Mouse (Mus musculus) liver, embryonic 11.5 days (tissue): Measurements from ENCODE around the gene Lsm10. TPM values are rescaled to one million over a fixed set of nuclear protein-coding genes. Genes with fewer than 3 reads are reported as not detected.
A peak's percentile ranks its signal among the peaks of the same experiment; 100 is the strongest.

Experiments
- ATAC-seq: fragments of 200-750 bp; cut with Nextera tagmentation; replicated peaks from 2 replicates; pipeline ENCODE4 v1.8.0; 2017; ENCODE audit warnings: moderate number of reproducible peaks, mild to moderate bottlenecking, moderate TSS enrichment, moderate library complexity; ENCODE audit not compliant: low FRiP score
- DNase-seq: peaks from one replicate; pipeline ENCODE4 v3.0.0-alpha.2; 2017; ENCODE audit warnings: low spot score
- H3K27ac ChIP-seq: fragments of 300-500 bp; sonication (generic); 2 replicates; pipeline ENCODE4 v1.5.1; 2014; ENCODE audit warnings: mild to moderate bottlenecking, low read depth, low read length, control low read depth
- H3K27me3 ChIP-seq: fragments of 300-500 bp; sonication (generic); replicated peaks from 2 replicates; pipeline ENCODE4 v1.6.1; 2014; ENCODE audit warnings: low read length, mixed read lengths; ENCODE audit not compliant: control insufficient read depth, insufficient read depth
- H3K36me3 ChIP-seq: fragments of 300-500 bp; sonication (generic); 2 replicates; pipeline ENCODE4 v1.6.1; 2014; ENCODE audit warnings: mild to moderate bottlenecking, low read length, moderate library complexity, mixed read lengths; ENCODE audit not compliant: control insufficient read depth, insufficient read depth
- H3K4me1 ChIP-seq: fragments of 300-500 bp; sonication (generic); replicated peaks from 2 replicates; pipeline ENCODE4 v1.6.1; 2014; ENCODE audit warnings: low read length, mixed read lengths; ENCODE audit not compliant: control insufficient read depth, insufficient read depth
- H3K4me2 ChIP-seq: fragments of 300-500 bp; sonication (generic); 2 replicates; pipeline ENCODE4 v1.6.1; 2014; ENCODE audit warnings: mild to moderate bottlenecking, control low read depth, moderate library complexity
- H3K4me3 ChIP-seq: fragments of 300-500 bp; sonication (generic); 2 replicates; pipeline ENCODE4 v1.5.1; 2014; ENCODE audit warnings: low read depth, low read length, control low read depth
- H3K9ac ChIP-seq: fragments of 300-500 bp; sonication (generic); 2 replicates; pipeline ENCODE4 v1.6.1; 2014; ENCODE audit warnings: low read depth, low read length, control low read depth
- H3K9me3 ChIP-seq: fragments of 300-500 bp; sonication (generic); 2 replicates; pipeline ENCODE4 v1.6.1; 2016; ENCODE audit warnings: low read length, inconsistent platforms, mixed read lengths; ENCODE audit not compliant: control insufficient read depth
- WGBS: fragments of 180-500 bp; shearing (Covaris S2); extraction: QIAGEN DNeasy Blood & Tissue Kit; methylation state at CpG from one replicate; pipeline ENCODE4 v1.1.7; 2014; 5-methylcytosine and 5-hydroxymethylcytosine counted together
- polyA plus RNA-seq: library from polyadenylated mRNA; unstranded; fragments of >200 nt; fragmentation: Nextera tagmentation; extraction: Ambion mirVana; gene quantifications from 2 replicates; pipeline ENCODE4 v1.2.1, GENCODE M21; 2014

Gene Lsm10
- polyA plus RNA-seq, 1 experiment from 2014 or later: 53.3 TPM

DNA sequence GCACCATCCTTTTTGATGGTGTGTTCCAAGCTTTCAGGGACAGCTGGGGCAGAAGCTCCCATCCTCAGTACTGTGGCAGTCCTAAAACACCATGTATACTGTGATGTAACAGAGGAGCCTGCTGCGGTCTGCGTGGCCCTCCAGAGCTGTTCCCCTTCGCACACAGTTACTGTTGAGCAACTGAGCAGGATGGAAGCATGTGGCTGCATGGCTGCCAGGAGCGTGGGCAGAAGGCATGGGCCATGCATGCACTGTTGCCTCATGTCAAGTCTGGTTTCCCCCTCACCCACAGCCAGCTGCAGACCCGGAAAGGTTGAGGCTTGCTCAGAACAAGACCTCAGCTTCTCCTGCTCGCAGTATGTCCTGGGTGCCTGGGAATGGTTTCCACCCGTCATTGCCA is 31.2 kb upstream of the Lsm10 start:
- Histone ChIP-seq H3K9ac (no peak overlapping the region), H3K4me3 (no peak overlapping the region), H3K9me3 (no peaks in the 10 kb centered on the region), H3K36me3 (no peaks in the 10 kb centered on the region), H3K4me2 (no peak overlapping the region), H3K27me3 (no peaks in the 10 kb centered on the region), H3K27ac (no peak overlapping the region), H3K4me1 (no peaks in the 10 kb centered on the region)
- no peak for ATAC-seq
- 80% methylated on average over 7 of the region's 7 CpGs for WGBS
- no peak for DNase-seq

DNA sequence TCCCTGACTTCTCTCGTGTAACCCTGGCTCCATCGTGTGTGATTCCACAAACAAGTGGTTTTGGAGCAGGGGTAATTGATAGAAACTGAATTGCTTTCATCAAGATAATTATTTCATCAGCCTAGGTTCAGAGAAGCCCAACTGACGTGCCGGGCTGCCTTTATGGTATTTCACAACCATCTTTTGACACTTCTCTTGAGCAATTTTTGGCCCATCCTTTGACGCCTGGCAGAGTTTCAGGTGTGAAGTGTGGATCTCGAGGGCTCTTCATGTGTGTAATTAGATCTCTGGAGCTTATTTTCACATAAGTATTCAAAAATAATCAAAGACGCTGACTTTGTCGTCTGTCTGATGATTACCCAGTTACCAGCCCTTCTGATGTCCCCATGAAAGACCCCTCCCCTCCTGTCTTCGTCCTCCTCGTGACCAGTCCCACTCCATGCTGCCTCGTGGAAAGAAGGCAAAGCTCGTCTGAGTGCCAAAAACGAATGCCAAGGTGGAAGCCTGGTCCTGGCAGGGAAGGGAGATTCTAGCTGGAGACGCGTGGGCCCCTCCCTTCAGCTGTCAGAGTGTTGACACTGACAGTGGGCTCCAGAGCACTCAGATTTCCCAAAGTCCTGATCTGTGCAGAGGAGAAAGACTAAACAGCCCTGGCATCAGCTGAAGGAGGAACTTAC is 28.9 kb upstream of the Lsm10 start:
- no peak overlapping the region for H3K27ac ChIP-seq
- no peak overlapping the region for H3K4me3 ChIP-seq
- no peak for DNase-seq
- WGBS: 76% methylated on average over 15 of the region's 15 CpGs
- H3K4me1 ChIP-seq: no peaks in the 10 kb centered on the region
- H3K27me3 ChIP-seq: no peaks in the 10 kb centered on the region
- H3K9ac ChIP-seq: no peak overlapping the region
- H3K4me2 ChIP-seq: no peak overlapping the region
- H3K9me3 ChIP-seq: no peaks in the 10 kb centered on the region
- H3K36me3 ChIP-seq: no peaks in the 10 kb centered on the region
- no peak for ATAC-seq

DNA sequence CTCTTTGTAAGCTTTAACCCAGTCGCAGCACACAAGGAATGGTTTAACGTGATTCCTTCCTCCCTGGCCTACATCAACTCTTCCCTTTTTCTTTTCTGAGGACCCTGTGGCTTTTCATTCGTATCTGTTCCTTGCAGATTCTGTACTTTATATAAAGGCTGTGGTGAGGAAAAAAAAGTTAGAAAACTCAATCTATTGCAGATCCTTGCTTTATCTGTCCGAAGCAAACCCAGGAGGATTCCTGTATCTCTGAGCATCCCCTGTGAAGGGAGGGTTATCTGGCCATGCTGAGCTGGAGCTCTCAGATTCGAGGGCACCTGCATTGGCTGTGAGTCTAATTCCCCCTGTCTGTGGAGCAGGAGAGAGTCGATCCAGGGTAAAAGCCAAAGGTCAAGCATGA is 27.6 kb upstream of the Lsm10 start:
- Histone ChIP-seq H3K4me3 (no peak overlapping the region), H3K4me1 (no peaks in the 10 kb centered on the region), H3K9ac (no peak overlapping the region), H3K4me2 (no peak overlapping the region), H3K9me3 (no peaks in the 10 kb centered on the region), H3K27ac (no peak overlapping the region), H3K27me3 (no peaks in the 10 kb centered on the region), H3K36me3 (no peaks in the 10 kb centered on the region)
- DNase-seq (no peak), ATAC-seq (no peak)
- WGBS: 69% methylated on average over 6 of the region's 6 CpGs

DNA sequence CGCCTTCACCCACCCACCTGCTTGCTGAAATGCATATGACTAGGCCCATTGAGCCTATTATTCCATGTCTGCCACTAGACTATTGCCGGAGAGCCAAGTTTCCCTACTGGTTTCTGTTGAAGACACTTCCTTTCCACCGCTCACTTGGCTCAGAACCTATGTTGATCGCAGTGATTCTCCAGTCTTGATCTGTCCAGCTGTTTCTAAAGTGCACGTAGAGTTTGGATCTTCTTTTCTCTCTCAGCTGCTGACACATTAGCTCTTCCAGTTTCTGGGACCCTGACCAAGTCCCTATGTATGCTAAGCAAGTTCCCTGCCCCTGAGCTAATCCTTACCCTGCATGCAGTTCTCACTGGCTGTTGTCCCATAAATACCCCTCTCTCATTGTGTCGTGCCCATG is 18.6 kb upstream of the Lsm10 start:
- ATAC-seq (no peak), DNase-seq (no peak)
- Histone ChIP-seq H3K4me1 (no peaks in the 10 kb centered on the region), H3K9me3 (0 out of 2 replicates have a peak, but pooled peaks cover 2% of the 10 kb centered on the region), H3K27me3 (no peaks in the 10 kb centered on the region), H3K4me3 (no peak overlapping the region), H3K9ac (no peak overlapping the region), H3K27ac (no peak overlapping the region), H3K36me3 (no peaks in the 10 kb centered on the region), H3K4me2 (no peak overlapping the region)
- 76% methylated on average over 6 of the region's 6 CpGs for WGBS

DNA sequence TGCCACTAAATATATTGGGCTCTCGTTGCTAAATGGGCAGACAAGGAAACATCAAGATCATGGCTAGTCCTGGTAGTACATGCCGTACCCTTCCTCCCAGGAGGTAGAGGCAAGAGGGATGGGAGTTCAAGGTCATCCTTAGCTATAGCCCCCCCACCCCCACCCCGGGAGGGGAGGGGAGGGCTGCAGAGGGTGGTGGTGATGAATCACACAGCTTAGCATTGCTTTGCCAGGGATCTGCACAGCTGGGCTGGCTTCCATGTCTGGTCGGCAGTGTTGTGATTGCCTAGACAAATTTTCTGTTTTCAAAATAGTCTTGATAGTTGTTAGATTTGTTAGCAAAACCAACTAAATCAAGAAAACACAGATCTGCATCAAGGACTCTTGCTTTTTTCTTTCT is 17.2 kb upstream of the Lsm10 start:
- Histone ChIP-seq H3K9me3 (0 out of 2 replicates have a peak, but pooled peaks cover 2% of the 10 kb centered on the region), H3K27ac (no peak overlapping the region), H3K4me2 (no peak overlapping the region), H3K27me3 (no peaks in the 10 kb centered on the region), H3K4me3 (no peak overlapping the region), H3K36me3 (no peaks in the 10 kb centered on the region), H3K9ac (no peak overlapping the region), H3K4me1 (no peaks in the 10 kb centered on the region; the same call in 1 of the 2 replicates)
- DNase-seq: no peak
- WGBS: 75% methylated on average over 4 of the region's 4 CpGs
- no peak for ATAC-seq

DNA sequence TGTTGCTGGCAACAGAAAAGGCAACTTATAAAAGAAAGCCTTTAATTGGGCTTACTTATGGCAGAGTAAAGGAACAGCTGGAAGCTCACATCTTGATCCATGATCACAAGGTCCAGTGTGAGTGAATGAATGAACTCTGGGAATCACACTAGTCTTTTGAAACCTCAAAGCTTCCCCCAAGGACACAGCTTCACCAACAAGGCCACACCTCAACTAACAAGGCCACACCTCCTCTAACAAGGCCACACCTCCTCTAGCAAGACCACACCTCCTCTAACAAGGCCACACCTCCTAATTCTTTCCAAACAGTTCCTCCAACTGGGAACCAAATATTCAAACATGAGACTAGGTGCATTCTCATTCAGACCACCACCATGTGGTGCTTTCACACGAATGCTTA is 14.8 kb upstream of the Lsm10 start:
- 88% methylated on average over 1 of the region's 1 CpGs for WGBS
- Histone ChIP-seq H3K27me3 (no peaks in the 10 kb centered on the region), H3K36me3 (no peaks in the 10 kb centered on the region), H3K4me1 (no peaks in the 10 kb centered on the region; the same call in 1 of the 2 replicates), H3K27ac (no peak overlapping the region), H3K9me3 (0 out of 2 replicates have a peak, but pooled peaks cover 2% of the 10 kb centered on the region), H3K9ac (no peak overlapping the region), H3K4me2 (no peak overlapping the region), H3K4me3 (no peak overlapping the region)
- DNase-seq (no peak), ATAC-seq (no peak)

DNA sequence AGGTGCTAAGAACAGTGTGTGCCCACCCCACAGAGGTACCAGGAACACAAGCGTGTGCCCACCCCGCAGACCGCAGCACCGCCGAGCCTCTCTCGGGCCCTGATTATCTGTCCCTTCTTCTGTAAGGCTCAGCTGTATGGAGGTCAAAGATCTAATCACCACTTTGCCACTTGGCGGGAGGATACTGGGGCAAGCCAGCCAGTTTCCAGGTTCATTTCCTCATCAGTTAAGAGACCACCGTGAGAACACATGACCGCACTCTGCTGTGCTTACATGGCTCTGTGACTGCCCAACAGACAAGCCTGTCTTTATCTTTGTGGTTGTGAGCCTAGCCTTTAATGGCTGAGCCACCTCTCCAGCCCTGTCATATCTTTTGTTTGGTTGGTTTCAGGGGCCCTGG is 13.4 kb upstream of the Lsm10 start:
- no peak overlapping the region for H3K4me2 ChIP-seq
- H3K36me3 ChIP-seq: no peaks in the 10 kb centered on the region
- ATAC-seq (peak; percentile 28; the same call in 1 of the 2 replicates), DNase-seq (no peak)
- no peaks in the 10 kb centered on the region for H3K27me3 ChIP-seq
- no peaks in the 10 kb centered on the region; the same call in none of the 2 replicates for H3K4me1 ChIP-seq
- 61% methylated on average over 9 of the region's 9 CpGs for WGBS
- H3K27ac ChIP-seq: no peak overlapping the region
- no peak overlapping the region for H3K4me3 ChIP-seq
- no peak overlapping the region for H3K9ac ChIP-seq
- 0 out of 2 replicates have a peak, but pooled peaks cover 2% of the 10 kb centered on the region for H3K9me3 ChIP-seq

DNA sequence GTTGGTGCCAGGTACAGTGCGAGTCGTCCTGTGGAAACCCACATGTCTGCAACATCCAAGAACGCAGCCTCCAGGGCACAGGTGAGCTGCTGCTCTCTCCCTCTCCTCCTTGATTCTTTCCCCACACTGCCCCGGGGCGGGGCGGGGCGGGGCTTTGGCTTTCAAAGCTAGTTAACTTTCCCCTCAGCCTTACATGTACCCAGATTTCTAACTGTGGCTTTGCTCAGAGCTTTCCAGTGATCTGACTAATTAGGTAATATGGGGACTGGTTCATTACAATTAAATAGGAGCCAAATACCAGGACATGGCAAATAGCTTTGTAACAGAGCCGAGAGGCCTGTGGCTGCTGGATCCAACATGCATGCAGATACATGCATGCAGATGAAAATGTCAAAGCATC is 12.0 kb upstream of the Lsm10 start:
- H3K27me3 ChIP-seq: no peaks in the 10 kb centered on the region
- ATAC-seq: no peak
- H3K9me3 ChIP-seq: 0 out of 2 replicates have a peak, but pooled peaks cover 2% of the 10 kb centered on the region
- H3K4me3 ChIP-seq: no peak overlapping the region
- no peak overlapping the region for H3K27ac ChIP-seq
- H3K9ac ChIP-seq: no peak overlapping the region
- DNase-seq: no peak
- H3K4me1 ChIP-seq: no peaks in the 10 kb centered on the region; the same call in none of the 2 replicates
- no peaks in the 10 kb centered on the region for H3K36me3 ChIP-seq
- no peak overlapping the region for H3K4me2 ChIP-seq
- WGBS: 72% methylated on average over 8 of the region's 8 CpGs

DNA sequence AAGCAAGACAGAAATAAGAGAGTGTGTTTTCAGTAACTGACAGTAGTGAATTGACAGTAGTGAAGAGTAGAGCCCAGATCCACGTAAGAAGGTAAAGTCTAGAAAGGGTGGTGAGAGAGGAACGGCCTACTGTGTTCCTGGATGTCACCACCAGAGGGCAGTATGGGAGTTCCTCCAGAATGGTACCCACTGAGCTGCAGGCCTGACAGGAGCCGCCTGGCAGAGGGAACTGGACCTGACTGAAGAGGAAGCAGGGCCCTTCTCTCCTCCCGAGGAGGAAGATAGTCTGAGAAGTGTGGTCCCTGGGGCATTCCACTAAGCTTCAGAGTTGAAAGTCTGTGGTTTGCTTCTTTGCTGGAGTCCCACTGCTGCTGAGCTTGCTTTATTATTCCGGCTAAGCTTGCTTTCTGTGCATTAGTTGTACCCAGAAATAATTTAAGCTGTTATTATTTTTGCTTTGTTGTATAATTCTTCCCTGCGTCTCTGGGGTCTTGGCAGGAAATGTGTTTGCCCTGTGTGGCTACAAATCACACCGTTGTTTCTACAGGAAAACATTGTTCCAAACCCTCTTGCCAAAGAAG is 10.3 kb upstream of the Lsm10 start:
- H3K4me2 ChIP-seq: no peak overlapping the region
- H3K27me3 ChIP-seq: no peaks in the 10 kb centered on the region
- 28% methylated on average over 7 of the region's 7 CpGs for WGBS
- peak; percentile 78 for DNase-seq
- H3K4me1 ChIP-seq: no peaks in the 10 kb centered on the region; the same call in none of the 2 replicates
- no peaks in the 10 kb centered on the region for H3K36me3 ChIP-seq
- ATAC-seq: peak; percentile 78
- H3K4me3 ChIP-seq: no peak overlapping the region
- no peak overlapping the region for H3K27ac ChIP-seq
- H3K9me3 ChIP-seq: 0 out of 2 replicates have a peak, but pooled peaks cover 2% of the 10 kb centered on the region
- H3K9ac ChIP-seq: no peak overlapping the region
